Mouse (Mus musculus): ENCODE measurements around the gene Hoxa9. TPM values are rescaled to one million over a fixed set of nuclear protein-coding genes. Genes with fewer than 3 reads are reported as not detected.
A peak's percentile ranks its signal among the peaks of the same experiment; 100 is the strongest.

The Hoxa9 gene
- total and polyA plus RNA-seq, 2 experiments from 2014 or later: 0.19 TPM; not detected in 1

GRCm38 (mm10) chr6:52217459-52217768 lies 13.5 kb downstream of the Hoxa9 start:
- H3K27me3 ChIP-seq (ENCODE audit: control insufficient read depth, insufficient read depth, low read length): peaks cover 100% of the 10 kb centered on the region
- no peaks in the 10 kb centered on the region for H3K4me1 ChIP-seq (ENCODE audit: control insufficient read depth, insufficient read depth)
- 1% methylated on average over 25 of the region's 25 CpGs for WGBS
- H3K4me3 ChIP-seq (ENCODE audit: low read depth, low read length): peak overlapping the region; percentile 33
- H3K27ac ChIP-seq (ENCODE audit: low read depth): no peak overlapping the region
- peak overlapping the region; percentile 45 for H3K4me2 ChIP-seq (ENCODE audit: low read depth, low read length)
- H3K9ac ChIP-seq (replicated peaks; ENCODE audit: low read depth, low read length): no peak overlapping the region
- DNase-seq (ENCODE audit: low spot score): no peak
- no peaks in the 10 kb centered on the region for H3K9me3 ChIP-seq (replicated peaks; ENCODE audit: control insufficient read depth, low read length)
- H3K36me3 ChIP-seq (replicated peaks; ENCODE audit: control insufficient read depth, insufficient read depth, low read length): no peaks in the 10 kb centered on the region
- TF ChIP-seq EP300 (IDR thresholded peaks at IDR 0.05; ENCODE audit: low read depth): no peak
- no peak for TF ChIP-seq CTCF (IDR thresholded peaks at IDR 0.05; ENCODE audit: low read depth)
- no peak for ATAC-seq (ENCODE audit: insufficient read depth, low read depth)

DNA sequence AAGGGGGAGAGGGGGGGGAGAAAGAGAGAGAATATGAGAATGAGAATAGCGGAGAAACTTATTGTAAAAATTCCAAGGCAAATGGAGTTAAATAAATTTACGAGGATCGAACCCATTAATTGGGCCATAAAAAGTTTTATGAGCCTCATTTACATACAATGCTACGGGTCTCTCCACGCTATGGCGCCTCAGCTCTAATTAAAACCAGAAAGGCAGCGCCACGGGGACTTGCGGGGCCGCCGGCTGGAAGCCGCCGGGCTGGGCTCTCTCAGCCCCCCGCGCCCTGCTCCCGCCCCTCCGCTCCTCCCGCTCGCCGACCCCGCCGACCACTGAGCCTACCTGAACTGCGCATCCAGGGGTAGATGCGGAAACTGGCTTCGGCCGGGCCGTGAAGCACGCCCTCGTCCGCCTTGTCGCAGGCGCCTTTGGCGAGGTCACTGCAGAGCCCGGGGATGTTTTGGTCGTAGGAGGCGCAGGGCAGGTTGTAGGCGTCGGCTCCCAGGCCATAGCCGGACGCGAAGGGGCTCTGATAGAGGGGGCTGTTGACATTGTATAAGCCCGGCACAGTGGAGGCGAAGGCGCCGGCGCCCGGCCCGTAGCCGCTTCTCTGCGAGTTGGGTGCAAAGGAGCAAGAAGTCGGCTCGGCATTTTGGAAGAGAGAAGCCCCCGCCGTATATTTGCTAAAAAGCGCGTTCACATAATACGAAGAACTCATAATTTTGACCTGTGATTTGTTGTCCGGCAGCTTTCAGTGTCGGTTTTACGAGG lies 14.0 kb downstream of the Hoxa9 start:
- Histone ChIP-seq H3K4me3 (ENCODE audit: low read depth, low read length) (peak overlapping the region; percentile 33), H3K9me3 (replicated peaks; ENCODE audit: control insufficient read depth, low read length) (no peaks in the 10 kb centered on the region), H3K4me1 (ENCODE audit: control insufficient read depth, insufficient read depth) (no peaks in the 10 kb centered on the region), H3K4me2 (ENCODE audit: low read depth, low read length) (peak overlapping the region; percentile 45), H3K36me3 (replicated peaks; ENCODE audit: control insufficient read depth, insufficient read depth, low read length) (no peaks in the 10 kb centered on the region), H3K27ac (ENCODE audit: low read depth) (no peak overlapping the region), H3K9ac (replicated peaks; ENCODE audit: low read depth, low read length) (no peak overlapping the region), H3K27me3 (ENCODE audit: control insufficient read depth, insufficient read depth, low read length) (peaks cover 100% of the 10 kb centered on the region)
- no peak for TF ChIP-seq EP300 (IDR thresholded peaks at IDR 0.05; ENCODE audit: low read depth)
- TF ChIP-seq CTCF (IDR thresholded peaks at IDR 0.05; ENCODE audit: low read depth): no peak
- no peak for ATAC-seq (ENCODE audit: insufficient read depth, low read depth)
- no peak for DNase-seq (ENCODE audit: low spot score)
- 3% methylated on average over 60 of the region's 60 CpGs for WGBS

DNA sequence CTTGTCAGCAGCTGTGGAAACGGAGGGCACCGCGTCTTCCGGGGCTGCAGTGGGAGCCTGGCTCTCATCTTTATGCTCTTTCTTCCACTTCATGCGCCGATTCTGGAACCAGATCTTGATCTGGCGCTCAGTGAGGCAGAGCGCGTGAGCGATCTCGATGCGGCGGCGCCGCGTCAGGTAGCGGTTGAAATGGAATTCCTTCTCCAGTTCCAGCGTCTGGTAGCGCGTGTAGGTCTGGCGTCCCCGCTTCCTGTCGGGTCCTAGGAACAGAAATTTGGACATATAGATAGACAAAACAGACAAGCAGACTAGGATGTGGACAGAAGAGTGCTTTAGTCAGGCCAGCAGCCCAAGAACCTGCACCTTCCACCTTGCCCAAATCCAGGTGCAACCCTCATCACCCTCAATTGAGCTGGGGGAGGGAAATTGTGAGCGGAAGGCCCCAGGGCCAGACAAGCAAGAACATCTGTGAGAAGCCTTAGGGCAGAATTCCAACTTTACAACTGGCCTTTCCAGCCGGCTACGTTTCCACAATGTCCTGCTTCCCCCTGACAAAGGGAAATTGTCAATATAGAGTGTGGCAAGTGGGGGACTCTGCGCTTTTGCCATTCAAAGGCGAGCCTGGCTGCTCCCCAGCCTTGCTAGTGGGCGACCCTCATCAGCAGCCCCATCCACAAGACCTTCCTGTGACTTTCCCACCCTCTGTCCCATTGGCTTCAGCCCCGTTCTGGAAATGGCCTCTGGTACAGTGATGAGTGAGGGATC lies 14.9 kb downstream of the Hoxa9 start:
- no peak overlapping the region for H3K9ac ChIP-seq (replicated peaks; ENCODE audit: low read depth, low read length)
- no peaks in the 10 kb centered on the region for H3K9me3 ChIP-seq (replicated peaks; ENCODE audit: control insufficient read depth, low read length)
- 4% methylated on average over 30 of the region's 30 CpGs for WGBS
- no peaks in the 10 kb centered on the region for H3K4me1 ChIP-seq (ENCODE audit: control insufficient read depth, insufficient read depth)
- TF ChIP-seq EP300 (IDR thresholded peaks at IDR 0.05; ENCODE audit: low read depth): no peak
- TF ChIP-seq CTCF (IDR thresholded peaks at IDR 0.05; ENCODE audit: low read depth): no peak
- no peak overlapping the region for H3K27ac ChIP-seq (ENCODE audit: low read depth)
- H3K36me3 ChIP-seq (replicated peaks; ENCODE audit: control insufficient read depth, insufficient read depth, low read length): no peaks in the 10 kb centered on the region
- H3K4me2 ChIP-seq (ENCODE audit: low read depth, low read length): no peak overlapping the region
- H3K4me3 ChIP-seq (ENCODE audit: low read depth, low read length): 0 out of 2 replicates have a peak overlapping the region, but pooled peaks have one; percentile 7
- peaks cover 100% of the 10 kb centered on the region for H3K27me3 ChIP-seq (ENCODE audit: control insufficient read depth, insufficient read depth, low read length)
- DNase-seq (ENCODE audit: low spot score) (no peak), ATAC-seq (ENCODE audit: insufficient read depth, low read depth) (no peak)

DNA sequence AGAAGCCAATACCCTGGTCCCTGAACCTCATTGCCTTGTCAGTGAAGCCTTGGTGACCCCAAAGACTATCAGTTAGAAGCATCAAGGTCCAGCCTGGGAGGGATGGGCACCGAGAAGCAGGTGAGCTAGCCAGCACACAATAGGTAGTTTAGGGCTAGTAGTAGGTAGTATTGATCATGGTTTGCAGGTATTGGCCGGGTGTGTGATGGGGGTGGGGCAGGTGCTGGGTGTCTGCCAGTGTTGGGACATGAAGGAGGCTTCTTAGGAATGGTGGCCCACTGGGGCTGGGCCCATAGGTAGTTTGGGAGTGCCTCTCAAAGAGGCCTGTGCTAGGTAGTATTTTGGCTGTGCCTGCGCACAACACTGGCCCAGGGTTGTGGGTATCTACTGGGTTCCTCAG lies 15.8 kb downstream of the Hoxa9 start:
- no peak for DNase-seq (ENCODE audit: low spot score)
- Histone ChIP-seq H3K9ac (replicated peaks; ENCODE audit: low read depth, low read length) (no peak overlapping the region), H3K27me3 (ENCODE audit: control insufficient read depth, insufficient read depth, low read length) (peaks cover 100% of the 10 kb centered on the region), H3K4me2 (ENCODE audit: low read depth, low read length) (no peak overlapping the region), H3K4me1 (ENCODE audit: control insufficient read depth, insufficient read depth) (no peaks in the 10 kb centered on the region), H3K36me3 (replicated peaks; ENCODE audit: control insufficient read depth, insufficient read depth, low read length) (no peaks in the 10 kb centered on the region), H3K9me3 (replicated peaks; ENCODE audit: control insufficient read depth, low read length) (no peaks in the 10 kb centered on the region), H3K4me3 (ENCODE audit: low read depth, low read length) (no peak overlapping the region), H3K27ac (ENCODE audit: low read depth) (no peak overlapping the region)
- 21% methylated on average over 3 of the region's 3 CpGs for WGBS
- no peak for ATAC-seq (ENCODE audit: insufficient read depth, low read depth)
- TF ChIP-seq EP300 (IDR thresholded peaks at IDR 0.05; ENCODE audit: low read depth) (no peak), CTCF (IDR thresholded peaks at IDR 0.05; ENCODE audit: low read depth) (no peak)

DNA sequence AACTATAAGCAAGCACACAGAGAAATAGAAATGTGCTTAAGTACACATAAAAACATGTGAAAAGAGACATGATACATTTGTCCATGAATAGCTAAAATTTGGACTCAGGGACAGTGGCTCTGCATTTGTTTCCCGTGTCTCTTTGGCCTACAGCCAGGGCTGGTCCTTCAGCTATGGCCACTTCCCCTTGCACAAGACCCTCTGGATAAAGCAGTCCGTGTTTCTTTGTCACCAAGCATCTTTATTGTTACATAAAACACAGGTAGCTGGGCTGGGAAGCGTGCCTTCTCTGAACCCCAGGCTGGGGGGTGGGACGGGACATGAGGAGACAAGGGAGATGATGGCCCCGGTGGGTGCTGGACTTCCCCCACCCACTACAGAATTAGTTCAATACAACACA lies 16.6 kb downstream of the Hoxa9 start:
- peaks cover 100% of the 10 kb centered on the region for H3K27me3 ChIP-seq (ENCODE audit: control insufficient read depth, insufficient read depth, low read length)
- no peaks in the 10 kb centered on the region for H3K4me1 ChIP-seq (ENCODE audit: control insufficient read depth, insufficient read depth)
- H3K9ac ChIP-seq (replicated peaks; ENCODE audit: low read depth, low read length): no peak overlapping the region
- H3K4me3 ChIP-seq (ENCODE audit: low read depth, low read length): no peak overlapping the region
- DNase-seq (ENCODE audit: low spot score) (no peak), ATAC-seq (ENCODE audit: insufficient read depth, low read depth) (no peak)
- no peaks in the 10 kb centered on the region for H3K9me3 ChIP-seq (replicated peaks; ENCODE audit: control insufficient read depth, low read length)
- no peak for TF ChIP-seq CTCF (IDR thresholded peaks at IDR 0.05; ENCODE audit: low read depth)
- TF ChIP-seq EP300 (IDR thresholded peaks at IDR 0.05; ENCODE audit: low read depth): no peak
- H3K4me2 ChIP-seq (ENCODE audit: low read depth, low read length): no peak overlapping the region
- H3K36me3 ChIP-seq (replicated peaks; ENCODE audit: control insufficient read depth, insufficient read depth, low read length): no peaks in the 10 kb centered on the region
- 15% methylated on average over 5 of the region's 5 CpGs for WGBS
- H3K27ac ChIP-seq (ENCODE audit: low read depth): no peak overlapping the region

Data from heart, postnatal 0 days (tissue).